ENCODE assay signal across 8 mouse cellular contexts in the genomic region with DNA sequence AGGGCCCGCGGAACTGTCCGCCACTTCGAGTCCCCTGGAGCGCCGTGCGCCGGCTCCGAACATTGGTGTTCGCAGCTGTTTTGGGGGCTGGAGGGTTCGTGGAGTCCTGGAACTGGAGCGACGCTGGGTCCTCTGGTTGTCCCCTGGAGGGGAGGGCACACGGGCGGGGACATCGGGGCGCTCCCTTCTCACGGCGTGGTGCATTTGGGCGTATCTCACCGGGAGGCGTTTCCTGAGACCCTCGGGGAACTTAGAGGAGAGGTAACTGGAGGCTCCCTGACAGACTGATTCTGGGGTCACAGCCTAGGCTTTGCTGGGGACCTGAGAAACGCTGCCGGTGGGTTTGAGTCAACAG. TPM values are rescaled to one million over a fixed set of nuclear protein-coding genes. Genes with fewer than 3 reads are reported as not detected.
A peak's percentile ranks its signal among the peaks of the same experiment; 100 is the strongest.
DNase-seq lines count a peak whose midpoint lies in the region; ATAC-seq and TF ChIP-seq lines count a peak whose summit lies in the region.

No protein-coding gene starts in this region.

- peak overlapping the region; percentile 91 for H3K27ac ChIP-seq in kidney, adult 2 months (ENCODE audit: insufficient read depth, low read depth, low read length)
- peak overlapping the region; percentile 99 for H3K27ac ChIP-seq in brown adipose tissue, adult 24 weeks (replicated peaks; ENCODE audit: low read depth, low read length)
- H3K27ac ChIP-seq in hindbrain, embryonic 14.5 days: no peak overlapping the region
- H3K27ac ChIP-seq in midbrain, embryonic 14.5 days (replicated peaks; ENCODE audit: low read depth, low read length): no peak overlapping the region

- H3K27me3 ChIP-seq in kidney, adult 2 months (replicated peaks; ENCODE audit: control insufficient read depth, insufficient read depth, low read length): no peaks in the 10 kb centered on the region
- H3K27me3 ChIP-seq in hindbrain, embryonic 14.5 days (ENCODE audit: control insufficient read depth, insufficient read depth, low read length): peaks cover 67% of the 10 kb centered on the region
- peaks cover 59% of the 10 kb centered on the region for H3K27me3 ChIP-seq in midbrain, embryonic 14.5 days (ENCODE audit: control insufficient read depth, insufficient read depth, low read length)

- no peak for TF ChIP-seq CTCF in kidney, adult 2 months (conservative IDR thresholded peaks at IDR 0.05; ENCODE audit: insufficient read depth, insufficient read length, low read depth, low read length)

- H3K9ac ChIP-seq in hindbrain, embryonic 14.5 days: peak overlapping the region; percentile 55; the same call in 1 of the 2 replicates
- H3K9ac ChIP-seq in midbrain, embryonic 14.5 days (replicated peaks; ENCODE audit: low read length): 0 out of 2 replicates have a peak overlapping the region, but pooled peaks have one; percentile 39

- peaks cover 13% of the 10 kb centered on the region; the same call in 1 of the 2 replicates for H3K4me1 ChIP-seq in kidney, adult 2 months (ENCODE audit: control insufficient read depth, insufficient read depth, low read length)
- H3K4me1 ChIP-seq in brown adipose tissue, adult 24 weeks (ENCODE audit: control insufficient read depth, insufficient read depth, insufficient read length, low read length): peaks cover 2% of the 10 kb centered on the region; the same call in 1 of the 2 replicates
- peaks cover 8% of the 10 kb centered on the region; the same call in 1 of the 2 replicates for H3K4me1 ChIP-seq in hindbrain, embryonic 14.5 days (replicated peaks; ENCODE audit: control insufficient read depth, insufficient read depth, low read length)
- H3K4me1 ChIP-seq in midbrain, embryonic 14.5 days (ENCODE audit: control insufficient read depth, insufficient read depth, low read length): peaks cover 6% of the 10 kb centered on the region; the same call in 1 of the 2 replicates

- 1% methylated on average over 25 of the region's 25 CpGs for WGBS in kidney, adult 2 months
- WGBS in hindbrain, embryonic 14.5 days: 2% methylated on average over 25 of the region's 25 CpGs
- under 1% methylated on average over 25 of the region's 25 CpGs for WGBS in midbrain, embryonic 14.5 days

- DNase-seq in kidney, adult 2 months: no peak
- no peak for DNase-seq in kidney, postnatal 4 days
- DNase-seq in hindbrain, embryonic 14.5 days (ENCODE audit: low spot score): no peak
- DNase-seq in midbrain, embryonic 14.5 days: no peak
- no peak for DNase-seq in urinary bladder, postnatal 4 days (ENCODE audit: low spot score in 2 of 2)

- no peak for ATAC-seq in hindbrain, embryonic 14.5 days (ENCODE audit: low FRiP score)
- no peak for ATAC-seq in midbrain, embryonic 14.5 days (ENCODE audit: low FRiP score, low TSS enrichment)
- ATAC-seq in CD4-positive, CD25-positive, alpha-beta regulatory T cell, adult 4 months: no peak
- ATAC-seq in monocyte, adult 5-6 weeks (replicated peaks; ENCODE audit: insufficient number of reproducible peaks, low FRiP score, low TSS enrichment, poor library complexity, severe bottlenecking): no peak

- H3K9me3 ChIP-seq in hindbrain, embryonic 14.5 days (ENCODE audit: control insufficient read depth, low read length): no peaks in the 10 kb centered on the region
- no peaks in the 10 kb centered on the region for H3K9me3 ChIP-seq in midbrain, embryonic 14.5 days (ENCODE audit: control insufficient read depth, low read length)

- peak overlapping the region; percentile 76 for H3K4me3 ChIP-seq in kidney, adult 2 months (ENCODE audit: insufficient read depth, low read depth, low read length)
- H3K4me3 ChIP-seq in brown adipose tissue, adult 24 weeks (ENCODE audit: insufficient read depth, low read depth, low read length): peak overlapping the region; percentile 77
- H3K4me3 ChIP-seq in hindbrain, embryonic 14.5 days (replicated peaks; ENCODE audit: low read length): peak overlapping the region; percentile 56
- peak overlapping the region; percentile 50 for H3K4me3 ChIP-seq in midbrain, embryonic 14.5 days (replicated peaks; ENCODE audit: low read depth, low read length)

- peak overlapping the region; percentile 70 for H3K4me2 ChIP-seq in hindbrain, embryonic 14.5 days (replicated peaks)
- H3K4me2 ChIP-seq in midbrain, embryonic 14.5 days (ENCODE audit: low read length): peak overlapping the region; percentile 70

- H3K36me3 ChIP-seq in kidney, adult 2 months (ENCODE audit: control insufficient read depth, insufficient read depth, low read length): no peaks in the 10 kb centered on the region
- H3K36me3 ChIP-seq in hindbrain, embryonic 14.5 days (replicated peaks; ENCODE audit: control insufficient read depth, insufficient read depth): no peaks in the 10 kb centered on the region
- no peaks in the 10 kb centered on the region for H3K36me3 ChIP-seq in midbrain, embryonic 14.5 days (ENCODE audit: control insufficient read depth, insufficient read depth, low read length)

- no peak for TF ChIP-seq POLR2A in kidney, adult 2 months (IDR thresholded peaks at IDR 0.05; ENCODE audit: low read depth, low read length)

RNA-seq across cellular contexts. Expression of gene Ppara, which starts 1.0 kb away (rescaled TPM):
- polyA plus RNA-seq in kidney, adult 2 months (2012; rRNA removed): 31.3 and 32.5 TPM in 2 replicates
- polyA plus RNA-seq in brown adipose tissue, adult 24 weeks (2012; ENCODE audit: insufficient read depth, insufficient read length, missing spikeins): 53.5 and 108 TPM in 2 replicates
- polyA plus RNA-seq in hindbrain, embryonic 14.5 days (2014; fragmentation: Nextera tagmentation; extraction: Ambion mirVana): 1.2 and 1.6 TPM in 2 replicates
- polyA plus RNA-seq in midbrain, embryonic 14.5 days (2014; fragmentation: Nextera tagmentation; extraction: Ambion mirVana): 0.89 and 1.2 TPM in 2 replicates
- polyA plus RNA-seq in CD4-positive, CD25-positive, alpha-beta regulatory T cell, adult 4 months (2017; shearing (Covaris generic)): under 1 TPM in 1 of 2 experiments, not detected in 1; 0.20 TPM
- not detected in 3 replicates for total RNA-seq in monocyte, adult 5-6 weeks (2017)

Comparison
In these comparisons a context has a peak if more than half of its experiments do, and no peak if none do; other contexts are left out.
1. H3K27ac ChIP-seq: peak in kidney, adult 2 months (single experiment) and brown adipose tissue, adult 24 weeks (single experiment); none in hindbrain, embryonic 14.5 days (single experiment) and midbrain, embryonic 14.5 days (single experiment).
2. RNA of gene Ppara, which starts 1.0 kb away (polyA plus RNA-seq): 53.5 to 108 TPM in brown adipose tissue, adult 24 weeks and 31.3 to 32.5 TPM in kidney, adult 2 months; 1.2 to 1.6 TPM in hindbrain, embryonic 14.5 days, 0.89 to 1.2 TPM in midbrain, embryonic 14.5 days and 0.20 TPM in CD4-positive, CD25-positive, alpha-beta regulatory T cell, adult 4 months; every median in the first group is over 10 times any median in the second.
3. Peak in every context shown above with its lines, with median percentiles within 50 percentile points of each other: H3K4me3 ChIP-seq.